Mouse (Mus musculus) lung, embryonic 14.5 days (tissue): ENCODE results near the gene Cpz. TPM values are rescaled to one million over a fixed set of nuclear protein-coding genes. Genes with fewer than 3 reads are reported as not detected.

Source experiments
- ATAC-seq: fragments of 200-750 bp; cut with Nextera tagmentation; 2 replicates; pipeline ENCODE4 v1.8.0; 2017; ENCODE audit warnings: mild to moderate bottlenecking, moderate TSS enrichment, moderate library complexity; ENCODE audit not compliant: insufficient read depth
- DNase-seq: peaks from one replicate; pipeline ENCODE4 v3.0.0-alpha.2; 2015
- H3K27ac ChIP-seq: fragments of 300-500 bp; sonication (generic); 2 replicates; pipeline ENCODE4 v1.5.1; 2014; ENCODE audit warnings: low read depth, mild to moderate bottlenecking, moderate library complexity
- H3K27me3 ChIP-seq: fragments of 300-500 bp; sonication (generic); 2 replicates; pipeline ENCODE4 v1.6.1; 2014; ENCODE audit warnings: low read length, control low read depth; ENCODE audit not compliant: insufficient read depth
- H3K36me3 ChIP-seq: fragments of 300-500 bp; sonication (generic); 2 replicates; pipeline ENCODE4 v1.6.1; 2014; ENCODE audit warnings: control low read depth; ENCODE audit not compliant: insufficient read depth
- H3K4me1 ChIP-seq: fragments of 300-500 bp; sonication (generic); 2 replicates; pipeline ENCODE4 v1.6.1; 2014; ENCODE audit warnings: antibody characterized with exemption, control low read depth; ENCODE audit not compliant: insufficient read depth
- H3K4me2 ChIP-seq: fragments of 300-500 bp; sonication (generic); 2 replicates; pipeline ENCODE4 v1.6.1; 2014; ENCODE audit warnings: mild to moderate bottlenecking
- H3K4me3 ChIP-seq: fragments of 300-500 bp; sonication (generic); 2 replicates; pipeline ENCODE4 v1.5.1; 2014; ENCODE audit warnings: low read depth, low read length
- H3K9ac ChIP-seq: fragments of 300-500 bp; sonication (generic); 2 replicates; pipeline ENCODE4 v1.6.1; 2014
- H3K9me3 ChIP-seq: fragments of 300-500 bp; sonication (generic); 2 replicates; pipeline ENCODE4 v1.6.1; 2016; ENCODE audit warnings: low read depth, low read length, control low read depth
- CTCF ChIP-seq: IDR thresholded peaks from 2 replicates; pipeline ENCODE4 v1.5.1; 2016; ENCODE audit warnings: antibody characterized with exemption, low read depth
- WGBS: fragments of 180-500 bp; shearing (Covaris S2); extraction: QIAGEN DNeasy Blood & Tissue Kit; methylation state at CpG from one replicate; pipeline ENCODE4 v1.1.7; 2014; 5-methylcytosine and 5-hydroxymethylcytosine counted together
- polyA plus RNA-seq: library from polyadenylated mRNA; unstranded; fragments of >200 nt; fragmentation: Nextera tagmentation; extraction: Ambion mirVana; gene quantifications from 2 replicates; pipeline ENCODE4 v1.2.1, GENCODE M21; 2014

The Cpz gene
- polyA plus RNA-seq, 1 experiment from 2014 or later: 5.3 TPM

DNA sequence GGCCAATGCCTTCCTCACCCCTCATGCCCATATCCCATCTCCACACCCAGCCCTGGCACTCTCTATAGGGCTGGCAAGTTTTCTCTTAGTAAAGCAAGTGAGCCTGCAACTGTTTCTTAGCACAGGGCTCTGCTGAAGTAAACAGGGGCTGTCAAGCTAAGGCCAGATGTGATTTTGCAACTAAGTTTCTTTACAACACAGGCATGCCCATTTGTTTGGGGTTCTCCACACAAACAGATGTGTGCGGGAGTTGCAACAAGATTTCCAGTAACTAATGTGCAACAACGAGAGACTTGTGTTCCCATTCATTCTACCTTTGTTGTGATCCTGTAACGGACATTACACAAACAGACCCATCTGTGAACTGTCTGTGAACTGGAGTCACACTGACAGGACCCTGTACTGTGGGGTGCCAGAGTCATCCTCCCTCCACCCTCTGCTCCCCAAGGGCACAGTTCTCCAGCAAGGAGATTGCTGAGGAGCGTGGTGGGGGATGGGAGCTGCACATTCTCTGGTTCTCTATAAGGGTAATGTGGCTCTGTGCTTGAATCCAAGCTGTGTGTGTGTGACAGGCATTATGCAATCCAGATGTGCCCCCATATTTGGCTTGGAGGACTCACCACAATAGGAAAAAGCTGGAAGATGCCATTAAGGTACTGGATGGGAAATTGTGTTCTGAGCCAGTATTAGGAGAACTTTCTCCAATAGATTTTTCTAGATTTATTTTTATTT, 15.7 kb upstream of the Cpz start:
- no peak overlapping the region for H3K4me3 ChIP-seq
- DNase-seq (no peak), ATAC-seq (no peak)
- H3K36me3 ChIP-seq: no peaks in the 10 kb centered on the region
- no peak for TF ChIP-seq CTCF
- WGBS: 56% methylated on average over 4 of the region's 4 CpGs
- H3K27ac ChIP-seq: peak overlapping the region; percentile 44; the same call in 1 of the 2 replicates
- no peak overlapping the region for H3K4me2 ChIP-seq
- H3K9me3 ChIP-seq: no peaks in the 10 kb centered on the region
- H3K9ac ChIP-seq: no peak overlapping the region
- 0 out of 2 replicates have a peak, but pooled peaks cover 4% of the 10 kb centered on the region for H3K4me1 ChIP-seq
- H3K27me3 ChIP-seq: no peaks in the 10 kb centered on the region

- peak overlapping the region; percentile 44; the same call in 1 of the 2 replicates for H3K27ac ChIP-seq
- TF ChIP-seq CTCF: no peak
Measured at GRCm38 (mm10) chr5:35540555-35540954, 15.1 kb upstream of the Cpz start.

GRCm38 (mm10) chr5:35539576-35539975, 14.1 kb upstream of the Cpz start:
- no peak overlapping the region for H3K4me2 ChIP-seq
- H3K9ac ChIP-seq: no peak overlapping the region
- no peak for ATAC-seq
- H3K36me3 ChIP-seq: no peaks in the 10 kb centered on the region
- TF ChIP-seq CTCF: no peak
- no peaks in the 10 kb centered on the region; the same call in 1 of the 2 replicates for H3K27me3 ChIP-seq
- DNase-seq: peak; percentile 59
- H3K9me3 ChIP-seq: no peaks in the 10 kb centered on the region
- WGBS: 55% methylated on average over 4 of the region's 4 CpGs
- H3K4me3 ChIP-seq: no peak overlapping the region
- H3K4me1 ChIP-seq: 0 out of 2 replicates have a peak, but pooled peaks cover 4% of the 10 kb centered on the region
- H3K27ac ChIP-seq: no peak overlapping the region

More at GRCm38 (mm10) chr5:35540555-35540954, 15.1 kb upstream of the Cpz start:
- 35% methylated on average over 5 of the region's 5 CpGs for WGBS
- 0 out of 2 replicates have a peak, but pooled peaks cover 4% of the 10 kb centered on the region for H3K4me1 ChIP-seq
- no peak overlapping the region for H3K4me3 ChIP-seq
- DNase-seq (peak; percentile 45), ATAC-seq (peak; percentile 60; the same call in 1 of the 2 replicates)
- no peaks in the 10 kb centered on the region for H3K9me3 ChIP-seq
- no peak overlapping the region for H3K9ac ChIP-seq
- no peak overlapping the region for H3K4me2 ChIP-seq
- no peaks in the 10 kb centered on the region for H3K36me3 ChIP-seq
- H3K27me3 ChIP-seq: no peaks in the 10 kb centered on the region

DNA sequence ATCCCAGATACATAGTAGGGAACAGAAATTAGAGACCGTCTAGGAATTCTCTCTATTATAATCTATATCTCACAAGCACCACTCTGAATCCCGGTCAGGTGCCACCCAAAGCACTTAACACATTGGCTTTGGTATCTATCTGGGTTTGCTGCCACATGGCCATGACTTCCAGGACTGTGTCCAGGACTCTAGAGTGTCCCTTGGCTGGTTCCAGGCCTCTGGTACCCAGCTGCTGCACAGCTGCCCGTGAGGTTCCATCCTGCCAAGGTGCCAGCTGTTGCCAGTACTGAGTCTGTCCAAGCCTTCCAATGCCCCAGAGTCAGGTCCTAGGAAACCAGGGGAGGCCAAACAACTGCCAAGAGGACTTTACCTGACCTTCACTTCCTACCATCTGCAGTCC, 12.5 kb upstream of the Cpz start:
- Histone ChIP-seq H3K4me3 (no peak overlapping the region), H3K9me3 (no peaks in the 10 kb centered on the region), H3K36me3 (no peaks in the 10 kb centered on the region), H3K9ac (no peak overlapping the region), H3K27ac (no peak overlapping the region), H3K27me3 (no peaks in the 10 kb centered on the region; the same call in 1 of the 2 replicates), H3K4me2 (no peak overlapping the region), H3K4me1 (0 out of 2 replicates have a peak, but pooled peaks cover 4% of the 10 kb centered on the region)
- TF ChIP-seq CTCF: no peak
- no peak for ATAC-seq
- no peak for DNase-seq
- whole genome bisulfite sequencing: 72% methylated on average over 3 of the region's 3 CpGs

GRCm38 (mm10) chr5:35537474-35537873, 12.0 kb upstream of the Cpz start:
- no peak for TF ChIP-seq CTCF

DNA sequence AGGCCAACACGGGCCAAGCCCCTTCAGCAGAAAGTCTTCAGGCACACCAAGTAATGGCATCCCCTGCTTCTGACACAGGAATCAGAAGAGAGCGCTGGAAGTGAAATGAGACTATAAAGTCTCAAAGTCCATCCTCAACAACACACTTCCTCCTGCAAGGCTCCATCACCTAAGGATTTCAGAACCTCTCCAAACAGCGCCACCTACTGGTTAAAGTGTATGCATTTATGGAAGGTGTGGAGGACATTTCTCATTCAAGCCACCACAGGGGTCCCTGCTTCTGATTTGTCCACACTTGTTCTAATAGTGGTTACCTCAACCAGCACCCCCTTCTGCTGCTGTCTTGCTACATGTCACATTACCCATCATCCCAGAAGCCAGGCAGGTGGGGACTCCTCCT, 10.8 kb upstream of the Cpz start:
- Histone ChIP-seq H3K4me1 (0 out of 2 replicates have a peak, but pooled peaks cover 4% of the 10 kb centered on the region), H3K9me3 (no peaks in the 10 kb centered on the region), H3K4me2 (no peak overlapping the region), H3K36me3 (no peaks in the 10 kb centered on the region), H3K27ac (no peak overlapping the region), H3K9ac (no peak overlapping the region), H3K4me3 (no peak overlapping the region), H3K27me3 (no peaks in the 10 kb centered on the region; the same call in 1 of the 2 replicates)
- TF ChIP-seq CTCF: peak; percentile 44
- ATAC-seq (no peak), DNase-seq (peak; percentile 25)
- WGBS: 60% methylated on average over 3 of the region's 3 CpGs

More at GRCm38 (mm10) chr5:35537474-35537873, 12.0 kb upstream of the Cpz start:
- no peak overlapping the region for H3K27ac ChIP-seq
- H3K9me3 ChIP-seq: no peaks in the 10 kb centered on the region
- H3K4me3 ChIP-seq: no peak overlapping the region
- H3K36me3 ChIP-seq: no peaks in the 10 kb centered on the region
- DNase-seq (no peak), ATAC-seq (no peak)
- 0 out of 2 replicates have a peak, but pooled peaks cover 4% of the 10 kb centered on the region for H3K4me1 ChIP-seq
- H3K27me3 ChIP-seq: no peaks in the 10 kb centered on the region; the same call in 1 of the 2 replicates
- WGBS: 69% methylated on average over 1 of the region's 1 CpGs
- H3K4me2 ChIP-seq: no peak overlapping the region
- H3K9ac ChIP-seq: no peak overlapping the region

- Histone ChIP-seq H3K36me3 (no peaks in the 10 kb centered on the region), H3K27me3 (no peaks in the 10 kb centered on the region; the same call in 1 of the 2 replicates), H3K27ac (no peak overlapping the region), H3K9ac (no peak overlapping the region), H3K4me2 (no peak overlapping the region), H3K9me3 (no peaks in the 10 kb centered on the region), H3K4me3 (no peak overlapping the region), H3K4me1 (no peaks in the 10 kb centered on the region)
- 14% methylated on average over 10 of the region's 10 CpGs for WGBS
- DNase-seq: peak; percentile 79
- peak; percentile 62; the same call in 1 of the 2 replicates for ATAC-seq
- TF ChIP-seq CTCF: no peak
Measured at GRCm38 (mm10) chr5:35531586-35531985, 6.1 kb upstream of the Cpz start.
